Mouse (Mus musculus) E14TG2a.4 (cell line): Measurements from ENCODE around the gene Tmem29.

Experiments
- CTCF ChIP-seq: conservative IDR thresholded peaks from 2 replicates; pipeline ENCODE4 v1.5.1; 2014; ENCODE audit warnings: low read length
- NANOG ChIP-seq: IDR thresholded peaks from 2 replicates; pipeline ENCODE4 v1.6.1; 2014; ENCODE audit warnings: borderline replicate concordance, low read length, mixed read lengths
- POU5F1 ChIP-seq: IDR thresholded peaks from 2 replicates; pipeline ENCODE4 v1.6.1; 2014; ENCODE audit warnings: low read length, borderline replicate concordance

DNA sequence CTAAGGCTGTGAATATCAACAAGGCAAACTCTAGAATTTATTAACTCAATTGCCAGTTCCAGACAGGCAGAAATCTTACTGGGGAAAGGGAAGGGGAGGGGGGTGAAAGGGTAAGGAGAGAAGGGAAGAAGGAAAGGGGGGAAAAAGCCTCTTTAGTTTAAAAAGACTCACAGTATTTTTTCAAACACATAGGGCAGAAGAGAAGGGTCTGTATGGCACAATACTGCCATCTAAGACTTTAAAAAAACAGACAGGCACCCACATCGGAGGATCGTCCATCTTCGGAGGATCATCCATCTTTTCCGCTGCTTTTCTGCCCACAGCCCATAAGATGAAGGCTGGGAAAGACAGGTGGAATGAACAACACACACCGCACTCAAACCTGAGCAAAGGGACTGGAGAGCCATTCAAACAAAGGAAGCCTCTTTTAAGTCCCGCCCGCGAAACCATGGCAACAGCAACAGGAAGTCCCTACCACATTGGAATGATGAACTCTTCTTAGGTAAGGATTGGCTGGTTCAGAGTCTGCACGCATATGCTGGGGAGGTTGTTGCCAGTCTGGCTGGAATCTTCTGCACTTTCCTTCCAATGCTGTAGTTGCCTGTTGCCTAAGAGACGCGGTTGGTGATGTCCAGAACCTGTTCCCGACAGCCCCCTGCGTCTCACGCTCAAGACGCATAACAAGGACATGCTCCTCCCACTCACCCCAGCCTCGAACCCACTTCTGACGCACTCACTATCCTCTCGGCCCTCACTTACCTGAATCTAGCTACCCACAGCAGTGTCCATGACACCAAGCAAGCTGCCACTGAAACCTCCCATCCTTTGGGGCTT is 18.2 kb downstream of the Tmem29 start:
- TF ChIP-seq POU5F1 (no peak), CTCF (no peak), NANOG (no peak)
